Mouse (Mus musculus) heart, embryonic 15.5 days (tissue): ENCODE measurements around the gene Ankrd65. TPM values are rescaled to one million over a fixed set of nuclear protein-coding genes. Genes with fewer than 3 reads are reported as not detected.

Experiments
- ATAC-seq: fragments of 200-750 bp; cut with Nextera tagmentation; replicated peaks from 2 replicates; pipeline ENCODE4 v1.8.0; 2017; ENCODE audit warnings: low read depth, moderate TSS enrichment; ENCODE audit not compliant: insufficient number of reproducible peaks, insufficient read depth, low FRiP score
- H3K27ac ChIP-seq: fragments of 300-500 bp; sonication (generic); 2 replicates; pipeline ENCODE4 v1.5.1; 2015; ENCODE audit warnings: mild to moderate bottlenecking, inconsistent platforms
- H3K27me3 ChIP-seq: fragments of 300-500 bp; sonication (generic); 2 replicates; pipeline ENCODE4 v1.6.1; 2015; ENCODE audit warnings: inconsistent platforms
- H3K36me3 ChIP-seq: fragments of 300-500 bp; sonication (generic); 2 replicates; pipeline ENCODE4 v1.6.1; 2015; ENCODE audit warnings: mild to moderate bottlenecking, inconsistent platforms
- H3K4me1 ChIP-seq: fragments of 300-500 bp; sonication (generic); replicated peaks from 2 replicates; pipeline ENCODE4 v1.6.1; 2015; ENCODE audit warnings: inconsistent platforms
- H3K4me2 ChIP-seq: fragments of 300-500 bp; sonication (generic); 2 replicates; pipeline ENCODE4 v1.6.1; 2015; ENCODE audit warnings: inconsistent platforms, mild to moderate bottlenecking, moderate library complexity
- H3K4me3 ChIP-seq: fragments of 300-500 bp; sonication (generic); 2 replicates; pipeline ENCODE4 v1.5.1; 2015; ENCODE audit warnings: mild to moderate bottlenecking, inconsistent platforms
- H3K9ac ChIP-seq: fragments of 300-500 bp; sonication (generic); 2 replicates; pipeline ENCODE4 v1.6.1; 2015; ENCODE audit warnings: mild to moderate bottlenecking, inconsistent platforms
- H3K9me3 ChIP-seq: fragments of 300-500 bp; sonication (generic); replicated peaks from 2 replicates; pipeline ENCODE4 v1.6.1; 2016; ENCODE audit warnings: inconsistent platforms
- WGBS: fragments of 180-500 bp; shearing (Covaris S2); methylation state at CpG from one replicate; pipeline ENCODE4 v1.1.7; 2015; ENCODE audit warnings: mixed read lengths; 5-methylcytosine and 5-hydroxymethylcytosine counted together
- polyA plus RNA-seq: library from polyadenylated mRNA; unstranded; fragments of >200 nt; fragmentation: Nextera tagmentation; extraction: Ambion mirVana; gene quantifications from 2 replicates; pipeline ENCODE4 v1.2.1, GENCODE M21; 2015

Gene Ankrd65
- polyA plus RNA-seq, 1 experiment from 2014 or later: not detected

DNA sequence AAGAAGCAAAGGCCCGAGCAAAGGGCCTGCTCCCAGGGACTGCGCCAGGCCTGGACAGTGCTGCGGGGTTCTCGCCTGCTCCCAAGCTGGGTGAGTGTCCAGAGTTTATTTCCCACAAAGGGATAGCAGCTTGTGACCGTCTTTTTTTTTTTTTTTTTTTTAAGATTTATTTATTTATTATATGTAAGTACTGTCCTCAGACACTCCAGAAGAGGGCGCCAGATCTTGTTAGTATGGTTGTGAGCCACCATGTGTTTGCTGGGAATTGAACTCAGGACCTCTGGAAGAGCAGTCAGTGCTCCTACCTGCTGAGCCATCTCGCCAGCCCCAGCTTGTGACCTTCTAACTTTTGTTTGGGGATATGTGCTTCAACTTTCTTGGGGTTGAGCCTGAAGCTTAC lies 30.8 kb downstream of the Ankrd65 start:
- no peak for ATAC-seq
- no peak overlapping the region for H3K4me3 ChIP-seq
- 76% methylated on average over 7 of the region's 7 CpGs for WGBS

DNA sequence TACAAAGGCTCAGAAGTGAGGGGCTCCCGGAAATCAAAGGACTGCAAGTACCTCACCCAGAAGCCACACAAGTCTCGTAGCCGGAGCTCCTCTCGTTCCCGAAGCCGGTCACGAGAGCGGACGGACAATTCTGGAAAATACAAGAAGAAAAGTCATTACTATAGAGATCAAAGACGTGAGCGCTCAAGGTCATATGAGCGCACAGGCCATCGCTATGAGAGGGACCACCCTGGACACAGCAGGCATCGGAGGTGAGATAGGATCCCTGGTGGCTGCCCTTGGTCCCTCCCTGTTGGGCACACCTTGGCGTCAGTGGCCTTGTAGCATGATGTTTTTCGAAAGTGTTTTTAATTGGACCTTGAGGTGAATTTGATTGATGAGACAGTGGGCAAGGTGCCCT lies 33.2 kb downstream of the Ankrd65 start:
- Histone ChIP-seq H3K4me1 (no peaks in the 10 kb centered on the region), H3K36me3 (peaks cover 90% of the 10 kb centered on the region), H3K4me3 (no peak overlapping the region), H3K27ac (no peak overlapping the region), H3K4me2 (no peak overlapping the region), H3K27me3 (no peaks in the 10 kb centered on the region), H3K9ac (no peak overlapping the region), H3K9me3 (no peaks in the 10 kb centered on the region)
- no peak for ATAC-seq
- 93% methylated on average over 16 of the region's 16 CpGs for WGBS

More for the DNA sequence above, 30.8 kb downstream of the Ankrd65 start:
- Histone ChIP-seq H3K9ac (no peak overlapping the region), H3K4me1 (no peaks in the 10 kb centered on the region), H3K9me3 (no peaks in the 10 kb centered on the region), H3K36me3 (peaks cover 94% of the 10 kb centered on the region), H3K27me3 (no peaks in the 10 kb centered on the region), H3K27ac (no peak overlapping the region), H3K4me2 (no peak overlapping the region)

DNA sequence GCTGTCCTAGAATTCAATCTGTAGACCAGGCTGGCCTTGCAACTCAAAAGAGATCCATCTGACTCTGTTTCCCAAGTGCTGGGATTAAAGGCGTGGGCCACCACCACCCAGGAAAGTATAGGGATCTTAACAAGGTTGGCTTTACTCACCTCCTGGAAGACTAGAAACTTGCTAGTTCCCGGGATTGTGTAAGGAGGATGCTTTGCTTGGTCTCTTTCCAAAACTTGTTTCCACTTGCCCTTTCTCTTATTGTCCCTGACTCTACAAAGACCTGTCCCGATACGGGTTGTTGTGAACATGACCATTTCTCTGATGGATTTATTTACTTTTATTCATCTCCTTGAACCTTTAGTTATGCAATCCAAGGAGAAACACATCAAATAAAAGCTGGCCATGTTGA lies 39.6 kb downstream of the Ankrd65 start:
- peaks cover 28% of the 10 kb centered on the region for H3K4me1 ChIP-seq
- H3K4me3 ChIP-seq: no peak overlapping the region
- no peak overlapping the region for H3K27ac ChIP-seq
- H3K36me3 ChIP-seq: peaks cover 35% of the 10 kb centered on the region
- ATAC-seq: no peak
- no peak overlapping the region for H3K9ac ChIP-seq
- no peaks in the 10 kb centered on the region for H3K27me3 ChIP-seq
- H3K9me3 ChIP-seq: no peaks in the 10 kb centered on the region
- no peak overlapping the region for H3K4me2 ChIP-seq
- WGBS: 88% methylated on average over 4 of the region's 4 CpGs

DNA sequence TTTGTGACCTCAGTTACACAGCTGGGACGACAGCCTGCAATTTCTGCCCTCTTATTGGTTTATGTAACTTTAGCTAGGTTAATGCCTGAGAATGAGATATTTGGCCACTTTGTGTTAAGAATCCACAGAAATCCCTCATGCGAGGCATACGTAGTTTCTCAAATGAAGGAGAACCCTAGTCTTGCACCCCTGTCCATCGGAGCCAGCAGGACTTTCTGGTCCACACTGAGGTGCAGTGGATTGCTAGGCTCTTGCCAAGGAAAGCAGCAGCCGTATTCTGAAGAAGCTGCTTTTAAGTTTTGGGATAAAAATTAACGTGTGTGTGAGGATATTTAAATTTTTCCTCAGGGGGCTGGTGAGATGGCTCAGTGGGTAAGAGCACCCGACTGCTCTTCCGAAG lies 40.4 kb downstream of the Ankrd65 start:
- ATAC-seq: no peak
- 51% methylated on average over 8 of the region's 8 CpGs for WGBS
- peaks cover 27% of the 10 kb centered on the region for H3K36me3 ChIP-seq
- no peak overlapping the region for H3K9ac ChIP-seq
- 0 out of 2 replicates have a peak overlapping the region, but pooled peaks have one; percentile 15 for H3K27ac ChIP-seq
- H3K4me1 ChIP-seq: peaks cover 28% of the 10 kb centered on the region
- peak overlapping the region; percentile 66 for H3K4me3 ChIP-seq
- H3K9me3 ChIP-seq: no peaks in the 10 kb centered on the region
- peak overlapping the region; percentile 83 for H3K4me2 ChIP-seq
- H3K27me3 ChIP-seq: no peaks in the 10 kb centered on the region

DNA sequence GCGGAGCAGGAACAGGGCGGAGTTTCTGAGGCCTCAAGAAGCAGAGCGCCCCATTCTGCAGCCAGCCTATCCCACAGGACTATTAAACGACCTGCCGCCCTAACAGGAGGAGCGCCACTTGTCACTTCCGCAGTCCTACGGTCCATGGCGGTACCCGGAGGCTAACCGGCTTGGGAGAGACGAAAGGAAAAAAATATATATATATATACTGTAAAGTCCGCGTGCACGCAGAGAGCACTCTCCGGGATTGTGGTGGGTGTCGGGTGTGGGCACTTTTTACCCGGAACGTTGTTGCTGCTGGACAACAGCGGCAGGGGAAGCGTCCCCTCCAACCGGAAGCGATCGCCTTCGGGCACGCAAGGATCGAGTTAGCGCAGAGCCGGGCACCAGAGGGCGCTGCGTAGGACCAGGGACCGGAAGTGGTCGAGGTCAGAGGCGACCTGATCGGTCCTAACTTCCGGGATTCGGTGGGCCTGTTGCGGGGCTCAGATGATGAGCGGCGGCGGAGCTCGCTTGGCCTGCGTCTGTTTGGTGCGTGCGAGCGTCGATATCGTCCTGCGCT lies 41.0 kb downstream of the Ankrd65 start, which contains the start of gene Aurkaip1:
Gene Aurkaip1 (plus strand): TSS at position 68 of the 562 bp plus-strand sequence.
- WGBS: under 1% methylated on average over 49 of the region's 49 CpGs
- Histone ChIP-seq H3K9ac (peak within 1 kb of the TSS; percentile 75), H3K4me2 (peak within 1 kb of the TSS; percentile 83), H3K4me3 (peak within 1 kb of the TSS; percentile 66), H3K27ac (peak within 1 kb of the TSS; percentile 93), H3K9me3 (no peaks in the 10 kb centered on the region), H3K27me3 (no peaks in the 10 kb centered on the region), H3K4me1 (peaks cover 28% of the 10 kb centered on the region), H3K36me3 (peaks cover 24% of the 10 kb centered on the region)
- ATAC-seq: peak; percentile 93

DNA sequence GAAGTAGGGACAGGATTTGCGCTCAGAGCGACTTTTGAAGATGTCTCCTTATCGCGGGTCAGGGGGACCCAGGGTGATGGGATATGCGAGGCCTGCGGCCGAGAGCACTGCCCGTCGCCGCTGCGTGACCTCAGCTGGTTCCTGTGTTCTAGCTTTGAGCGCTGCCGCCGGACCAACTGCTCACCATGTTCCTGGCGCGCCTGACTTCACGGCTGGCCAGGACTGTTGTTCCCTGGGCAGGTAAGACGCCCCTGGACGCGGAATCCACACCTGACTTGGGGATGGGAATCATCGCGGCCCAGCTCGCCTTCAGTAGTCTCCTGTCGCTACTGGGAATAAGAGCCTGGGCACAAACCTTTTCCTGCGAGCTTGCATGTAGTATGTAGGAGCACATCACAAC lies 41.6 kb downstream of the Ankrd65 start:
- Histone ChIP-seq H3K9ac (peak overlapping the region; percentile 75), H3K4me1 (peaks cover 28% of the 10 kb centered on the region), H3K4me3 (peak overlapping the region; percentile 66), H3K4me2 (peak overlapping the region; percentile 83), H3K36me3 (peaks cover 19% of the 10 kb centered on the region), H3K27me3 (no peaks in the 10 kb centered on the region), H3K27ac (peak overlapping the region; percentile 93), H3K9me3 (no peaks in the 10 kb centered on the region)
- WGBS: under 1% methylated on average over 25 of the region's 25 CpGs
- peak; percentile 17 for ATAC-seq

DNA sequence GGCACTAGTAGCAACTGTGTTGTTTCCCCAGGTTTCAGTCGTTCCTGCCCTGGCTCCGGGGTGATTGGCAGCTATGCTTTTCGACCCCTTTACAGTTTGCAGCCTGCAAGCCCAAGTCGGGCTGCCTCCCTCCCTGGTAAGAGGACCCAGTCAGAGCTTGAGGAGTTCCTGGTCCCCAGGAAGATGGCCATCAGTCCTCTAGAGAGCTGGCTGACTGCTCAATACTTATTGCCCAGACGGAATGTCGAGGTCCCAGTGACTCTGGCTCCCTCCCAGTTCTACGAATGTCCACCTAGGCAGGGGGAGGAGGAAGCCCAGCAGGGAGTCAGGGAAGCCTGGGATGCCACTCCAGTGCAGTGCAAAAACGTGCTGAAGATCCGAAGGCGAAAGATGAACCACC lies 42.1 kb downstream of the Ankrd65 start:
- Histone ChIP-seq H3K36me3 (peaks cover 14% of the 10 kb centered on the region; the same call in 1 of the 2 replicates), H3K9me3 (no peaks in the 10 kb centered on the region), H3K27me3 (no peaks in the 10 kb centered on the region), H3K27ac (peak overlapping the region; percentile 93; the same call in 1 of the 2 replicates), H3K4me1 (peaks cover 28% of the 10 kb centered on the region), H3K4me3 (peak overlapping the region; percentile 66), H3K9ac (peak overlapping the region; percentile 75), H3K4me2 (peak overlapping the region; percentile 83)
- 48% methylated on average over 10 of the region's 10 CpGs for WGBS
- no peak for ATAC-seq

DNA sequence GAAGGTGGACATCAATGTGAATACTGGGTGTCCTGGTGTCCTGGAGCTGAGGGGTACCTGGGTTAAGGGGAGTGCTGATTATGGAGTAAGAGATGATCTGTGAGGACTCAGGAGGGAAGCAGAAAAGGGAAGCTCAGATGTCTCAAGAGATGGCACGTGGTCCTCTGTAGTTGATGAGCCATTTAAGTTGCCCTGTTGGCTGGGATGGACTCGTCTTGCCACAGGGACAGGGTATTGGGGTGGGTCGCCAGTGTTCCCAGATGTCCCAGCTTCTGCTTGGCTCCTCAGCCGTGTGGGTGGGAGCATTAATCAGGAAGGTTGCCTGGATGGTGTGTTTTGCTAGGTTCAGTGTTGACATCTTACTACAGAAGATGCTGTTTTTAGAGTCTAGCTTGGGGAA lies 43.0 kb downstream of the Ankrd65 start:
- no peak overlapping the region for H3K4me2 ChIP-seq
- ATAC-seq: no peak
- no peak overlapping the region for H3K4me3 ChIP-seq

DNA sequence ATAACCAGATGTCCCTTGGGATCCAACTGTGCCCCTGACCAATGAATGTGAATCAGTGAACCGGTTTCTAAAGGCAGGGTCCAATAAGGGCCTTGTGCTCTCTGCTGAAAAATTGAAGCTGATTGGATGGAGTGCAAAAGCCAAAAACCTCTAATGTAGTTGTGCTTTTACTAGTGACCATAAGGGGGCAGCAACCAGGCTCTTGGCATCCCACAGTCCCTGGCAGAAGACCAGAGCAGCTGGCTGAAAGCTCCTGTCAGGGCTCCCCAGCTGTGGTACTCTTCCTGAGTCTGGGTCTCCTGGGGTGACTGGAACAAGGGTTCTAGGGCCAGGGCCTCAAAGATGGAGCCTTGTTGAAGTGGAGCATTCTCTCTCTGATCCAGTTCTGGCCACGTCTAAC lies 43.6 kb downstream of the Ankrd65 start:
- peaks cover 6% of the 10 kb centered on the region; the same call in 1 of the 2 replicates for H3K36me3 ChIP-seq
- H3K4me1 ChIP-seq: peaks cover 42% of the 10 kb centered on the region
- H3K27me3 ChIP-seq: no peaks in the 10 kb centered on the region
- no peak overlapping the region for H3K4me3 ChIP-seq
- ATAC-seq: no peak
- no peak overlapping the region for H3K9ac ChIP-seq
- H3K9me3 ChIP-seq: no peaks in the 10 kb centered on the region
- 0 out of 2 replicates have a peak overlapping the region, but pooled peaks have one; percentile 17 for H3K4me2 ChIP-seq
- WGBS: 18% methylated on average over 2 of the region's 2 CpGs
- peak overlapping the region; percentile 49 for H3K27ac ChIP-seq

More for the DNA sequence above, 43.0 kb downstream of the Ankrd65 start:
- no peaks in the 10 kb centered on the region for H3K9me3 ChIP-seq
- 86% methylated on average over 4 of the region's 4 CpGs for WGBS
- H3K27ac ChIP-seq: no peak overlapping the region
- peaks cover 37% of the 10 kb centered on the region for H3K4me1 ChIP-seq
- peaks cover 6% of the 10 kb centered on the region; the same call in 1 of the 2 replicates for H3K36me3 ChIP-seq
- no peak overlapping the region for H3K9ac ChIP-seq
- H3K27me3 ChIP-seq: no peaks in the 10 kb centered on the region

DNA sequence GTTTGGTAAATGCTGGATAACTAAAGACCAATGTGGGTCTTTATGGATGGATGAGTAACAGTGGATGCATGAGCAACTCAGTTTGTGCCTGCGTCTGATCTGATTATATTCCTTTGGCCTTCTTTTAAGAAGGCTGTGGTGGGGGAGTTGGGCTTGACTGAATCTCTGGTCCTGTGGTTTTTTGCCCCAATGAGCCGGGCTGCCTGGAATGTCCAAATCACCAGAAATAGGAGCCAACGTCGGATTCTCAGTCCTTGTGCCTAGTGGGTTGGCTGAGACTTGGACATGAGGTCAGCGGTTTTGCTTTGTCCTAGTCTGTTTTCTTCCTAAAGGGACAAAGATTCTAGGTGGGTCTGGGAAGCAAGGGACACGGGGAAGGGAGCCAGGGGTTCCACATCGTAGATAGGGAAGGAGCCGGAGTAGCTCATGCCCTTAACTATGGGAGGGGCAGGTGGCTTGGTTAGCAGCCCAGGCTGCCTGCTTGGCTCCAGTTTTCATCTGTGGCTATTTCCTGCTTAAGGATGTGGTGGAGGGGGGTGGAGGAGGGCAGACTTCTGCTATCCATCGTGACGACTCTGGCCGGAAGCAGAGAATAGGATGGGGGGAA lies 47.3 kb downstream of the Ankrd65 start:
- peak; percentile 11; the same call in 1 of the 2 replicates for ATAC-seq
- Histone ChIP-seq H3K4me3 (no peak overlapping the region), H3K36me3 (peaks cover 8% of the 10 kb centered on the region; the same call in 1 of the 2 replicates), H3K9me3 (no peaks in the 10 kb centered on the region), H3K4me2 (peak overlapping the region; percentile 21; the same call in 1 of the 2 replicates), H3K4me1 (peaks cover 60% of the 10 kb centered on the region), H3K9ac (no peak overlapping the region), H3K27me3 (peaks cover 5% of the 10 kb centered on the region; the same call in 1 of the 2 replicates), H3K27ac (peak overlapping the region; percentile 85)
- WGBS: 47% methylated on average over 11 of the region's 11 CpGs

DNA sequence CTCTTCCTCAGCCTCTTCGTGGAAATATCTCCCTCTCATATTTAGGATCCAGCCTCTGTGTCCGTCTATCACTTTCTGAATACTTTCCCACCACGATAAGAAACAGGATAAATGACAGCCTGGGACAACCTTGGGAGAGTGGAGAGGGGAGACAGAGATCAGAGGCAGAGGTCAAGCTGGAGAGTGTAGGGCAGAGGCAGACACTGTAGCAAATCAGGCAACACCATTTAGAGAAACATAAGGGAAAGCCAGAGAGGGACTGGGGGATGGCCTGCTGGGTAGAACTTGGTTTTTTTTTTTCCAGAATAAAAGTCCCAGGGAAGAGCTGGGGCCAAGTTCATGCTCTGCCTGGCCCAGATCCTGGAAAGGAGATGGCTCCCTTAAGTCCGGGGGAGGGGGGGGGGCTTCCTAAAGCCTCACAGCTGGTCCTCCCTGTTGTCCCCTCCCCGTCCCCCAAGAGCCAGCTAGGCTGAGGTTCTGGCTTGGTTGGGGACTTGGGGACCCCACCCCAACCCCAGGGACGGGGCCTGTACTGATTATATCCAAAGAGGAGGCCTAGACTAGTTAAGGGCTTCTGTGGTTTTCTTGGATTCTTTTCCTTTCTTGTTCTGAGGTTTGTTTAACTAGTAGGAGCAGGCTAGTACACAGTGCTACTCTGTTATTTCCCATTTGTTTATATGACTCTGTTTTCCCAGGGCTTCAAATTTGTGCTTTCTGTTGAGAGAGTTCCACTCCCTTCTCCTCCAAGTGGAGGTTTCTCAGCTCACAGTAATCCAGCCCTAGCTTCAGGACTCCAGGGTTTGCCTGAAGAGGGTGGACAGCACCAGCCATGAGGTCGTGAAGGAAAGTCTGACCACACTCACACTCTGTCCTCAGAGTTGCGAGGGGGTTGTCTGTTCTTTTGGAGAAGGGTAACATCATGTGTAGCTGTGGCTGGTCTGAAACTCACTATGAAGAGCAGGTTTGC lies 48.2 kb downstream of the Ankrd65 start:
- Histone ChIP-seq H3K9ac (no peak overlapping the region), H3K4me2 (peak overlapping the region; percentile 85; the same call in 1 of the 2 replicates), H3K36me3 (peaks cover 2% of the 10 kb centered on the region; the same call in 1 of the 2 replicates), H3K4me1 (peaks cover 51% of the 10 kb centered on the region), H3K4me3 (peak overlapping the region; percentile 53; the same call in 1 of the 2 replicates), H3K27ac (peak overlapping the region; percentile 85), H3K27me3 (peaks cover 5% of the 10 kb centered on the region; the same call in 1 of the 2 replicates), H3K9me3 (no peaks in the 10 kb centered on the region)
- ATAC-seq: no peak
- 36% methylated on average over 8 of the region's 8 CpGs for WGBS
